Comparison of ENCODE assay signal across 16 mouse cellular contexts in genomic region chr2:163261362-163262054, GRCm38 (mm10). TPM values are rescaled to one million over a fixed set of nuclear protein-coding genes. Genes with fewer than 3 reads are reported as not detected.
DNase-seq lines count a peak whose midpoint lies in the region; ATAC-seq lines count a peak whose summit lies in the region.
"Had no signal": no experiment of that assay in that cellular context is flagged by ENCODE, and none has a peak within 500 bp of the region (broad histone marks: within the 10 kb centered on the region; RNA-seq: fewer than 3 reads in every experiment).

No protein-coding gene starts in this region.

- 61% methylated on average over 6 of the region's 6 CpGs for WGBS in heart, embryonic 12.5 days
- WGBS in macrophage (ENCODE audit: missing documents) = 87% methylated on average over 5 of the region's 6 CpGs

- intact Hi-C loops in left cerebral cortex, postnatal 4 days (cut with DNase I) = no loop called here

- H3K4me2 ChIP-seq in heart, embryonic 12.5 days = no peak overlapping the region

- ATAC-seq in heart, embryonic 12.5 days (ENCODE audit: insufficient number of reproducible peaks, low FRiP score) = 0 out of 2 replicates have a peak, but pooled peaks have one; percentile 11
- ATAC-seq: forebrain, embryonic 16.5 days had no signal

- no peaks in the 10 kb centered on the region for H3K79me2 ChIP-seq in macrophage (ENCODE audit: inconsistent target)

- no peak overlapping the region for H3K27ac ChIP-seq in heart, embryonic 12.5 days (ENCODE audit: poor library complexity, severe bottlenecking)
- H3K27ac ChIP-seq in macrophage = peak overlapping the region; percentile 24; the same call in 1 of the 2 replicates

- H3K27me3 ChIP-seq in heart, embryonic 12.5 days (replicated peaks) = no peaks in the 10 kb centered on the region

- no peaks in the 10 kb centered on the region for H3K36me3 ChIP-seq in heart, embryonic 12.5 days
- no peaks in the 10 kb centered on the region for H3K36me3 ChIP-seq in macrophage (ENCODE audit: inconsistent target)

- peaks cover 5% of the 10 kb centered on the region; the same call in 1 of the 2 replicates for H3K4me1 ChIP-seq in heart, embryonic 12.5 days (replicated peaks)

- H3K4me3 ChIP-seq in heart, embryonic 12.5 days = no peak overlapping the region
- H3K4me3 ChIP-seq in macrophage (ENCODE audit: inconsistent target) = no peak overlapping the region

- no peak for DNase-seq in heart, adult 18-20 months
- peak; percentile 7 for DNase-seq in urinary bladder, postnatal 14 days (ENCODE audit: low spot score)
- no peak for DNase-seq in urinary bladder, postnatal 10 days (ENCODE audit: low spot score)
- no peak for DNase-seq in embryo, embryonic 11 days
- no peak for DNase-seq in left cerebral cortex, postnatal 4 days
- no peak for DNase-seq in cerebellum, adult 8-10 months
- DNase-seq: B cell, adult 2 months; cerebellum, adult 18-20 months; layer of hippocampus, adult 9-11 months; lung, adult 2 months; lung, postnatal 4 days; retina, postnatal 1 day; thymus, postnatal 25 days had no signal

- H3K9ac ChIP-seq in heart, embryonic 12.5 days = no peak overlapping the region

- no peaks in the 10 kb centered on the region for H3K9me3 ChIP-seq in heart, embryonic 12.5 days (replicated peaks)

RNA-seq across cellular contexts. Expression of gene Tox2, which starts 58.6 kb away (rescaled TPM):
- polyA plus RNA-seq in heart, embryonic 12.5 days (2016; fragmentation: Nextera tagmentation; extraction: Ambion mirVana) = 2.4 and 3.0 TPM in 2 replicates
- 1 to 10 TPM; 1.1 to 1.2 TPM for total RNA-seq in heart, adult 18-20 months (2021)
- 10 to 100 TPM in 1 of 26 experiments, 1 to 10 TPM in 13, under 1 TPM in 10, not detected in 2; 0.27 to 10.1 (median 1.9) TPM for total RNA-seq in macrophage (2018; cell fraction: chromatin; rRNA removed)
- 10 to 100 TPM in 12 of 26 experiments, 1 to 10 TPM in 7, under 1 TPM in 7; 0.48 to 16.7 (median 5.1) TPM for total RNA-seq in macrophage (2018; cell fraction: cytosol; rRNA removed)
- 10 to 100 TPM in 2 of 26 experiments, 1 to 10 TPM in 14, under 1 TPM in 10; 0.17 to 24.0 (median 2.1) TPM for total RNA-seq in macrophage (2018; cell fraction: nucleus; rRNA removed)
- 3.5 to 13.8 TPM (median 11.2 TPM) in 3 replicates for polyA plus RNA-seq in macrophage (2018)
- total RNA-seq in left cerebral cortex, postnatal 4 days (2021) = 10 to 100 TPM; 18.3 to 23.0 TPM

Comparison
In these comparisons a context has a peak if more than half of its experiments do, and no peak if none do; other contexts are left out.
1. RNA of gene Tox2, which starts 58.6 kb away (total RNA-seq): 18.3 to 23.0 TPM in left cerebral cortex, postnatal 4 days; 1.1 to 1.2 TPM in heart, adult 18-20 months; every median in the first group is over 4 times any median in the second.